ENCODE assay signal across 18 mouse cellular contexts in genomic region chr12:76920398-76920797, GRCm38 (mm10).
"Had no signal": no experiment of that assay in that cellular context is flagged by ENCODE, and none has a peak within 500 bp of the region (broad histone marks: within the 10 kb centered on the region; RNA-seq: fewer than 3 reads in every experiment).

No protein-coding gene starts in this region.

- H3K9me3 ChIP-seq: limb, embryonic 13.5 days; liver, embryonic 13.5 days; lung, embryonic 15.5 days; megakaryocyte, embryonic 14.5 days; midbrain, embryonic 10.5 days had no signal

- H3K27me3 ChIP-seq: limb, embryonic 13.5 days; liver, embryonic 13.5 days; lung, embryonic 15.5 days; megakaryocyte, embryonic 14.5 days had no signal

- H3K27ac ChIP-seq: kidney, postnatal 0 days; layer of hippocampus, adult 2 months; left cerebral cortex, adult 2 months; limb, embryonic 13.5 days; lung, embryonic 15.5 days; midbrain, embryonic 10.5 days had no signal

- DNase-seq: kidney, adult 11 months; kidney, adult 9 months; layer of hippocampus, adult 9-11 months; left cerebral cortex, postnatal 4 days; liver, embryonic 13.5 days; lung, postnatal 10 days; lung, postnatal 36 days; midbrain, embryonic 14.5 days; thymus, adult 2 months; thymus, postnatal 14 days; thymus, postnatal 4 days had no signal

- H3K4me2 ChIP-seq: limb, embryonic 13.5 days; liver, embryonic 13.5 days; lung, embryonic 15.5 days had no signal

- H3K4me1 ChIP-seq: limb, embryonic 13.5 days; lung, embryonic 15.5 days had no signal

- H3K9ac ChIP-seq: limb, embryonic 13.5 days; liver, embryonic 13.5 days; lung, embryonic 15.5 days had no signal

- H3K4me3 ChIP-seq: layer of hippocampus, adult 2 months; left cerebral cortex, adult 2 months; limb, embryonic 13.5 days; liver, embryonic 13.5 days; lung, embryonic 15.5 days; megakaryocyte, embryonic 14.5 days; midbrain, embryonic 10.5 days had no signal
